Mouse (Mus musculus) brain, embryonic 14.5 days (tissue): ENCODE data around the gene Bclaf1. TPM values are rescaled to one million over a fixed set of nuclear protein-coding genes. Genes with fewer than 3 reads are reported as not detected.

ENCODE experiments used
- DNase-seq: peaks from one replicate; pipeline ENCODE4 v3.0.0-alpha.2; 2011; ENCODE audit warnings: low read depth
- CTCF ChIP-seq: fragments of 200-500 bp; IDR thresholded peaks from 2 replicates; pipeline ENCODE4 v1.5.1; 2012; ENCODE audit warnings: inconsistent platforms, mild to moderate bottlenecking, moderate library complexity, borderline replicate concordance; ENCODE audit not compliant: insufficient read depth, insufficient read length; ENCODE audit errors: extremely low read depth
- POLR2A ChIP-seq: fragments of 200-500 bp; IDR thresholded peaks from 2 replicates; pipeline ENCODE4 v1.6.1; 2012; ENCODE audit warnings: mild to moderate bottlenecking, inconsistent platforms, borderline replicate concordance; ENCODE audit not compliant: poor library complexity, insufficient read depth, insufficient read length, severe bottlenecking; ENCODE audit errors: extremely low read depth
- polyA plus RNA-seq: library from polyadenylated mRNA; depleted of rRNA; stranded (reverse); fragments of >200 nt; gene quantifications from 2 replicates; pipeline ENCODE4 v1.2.3, GENCODE M21; 2012

The Bclaf1 gene
- polyA plus RNA-seq, 1 experiment, result 87.8 TPM

- TF ChIP-seq POLR2A (no peak), CTCF (no peak)
- DNase-seq, result no peak
Measured at GRCm38 (mm10) chr10:20287369-20287768, 24.9 kb upstream of the Bclaf1 start.

GRCm38 (mm10) chr10:20290467-20290883 lies 21.8 kb upstream of the Bclaf1 start:
- peak; percentile 95 for DNase-seq
- TF ChIP-seq CTCF (peak; percentile 89), POLR2A (0 out of 2 replicates have a peak, but pooled peaks have one; percentile 11)

GRCm38 (mm10) chr10:20295961-20296360 lies 16.3 kb upstream of the Bclaf1 start:
- TF ChIP-seq CTCF, result peak; percentile 13; the same call in 1 of the 2 replicates
- no peak for TF ChIP-seq POLR2A
- no peak for DNase-seq

GRCm38 (mm10) chr10:20298152-20298920 lies 13.9 kb upstream of the Bclaf1 start:
- TF ChIP-seq CTCF, result no peak
- TF ChIP-seq POLR2A, result no peak
- no peak for DNase-seq

GRCm38 (mm10) chr10:20299114-20299513 lies 13.2 kb upstream of the Bclaf1 start:
- no peak for TF ChIP-seq CTCF
- TF ChIP-seq POLR2A, result no peak
- DNase-seq, result no peak

GRCm38 (mm10) chr10:20310969-20311769 lies 1.1 kb upstream of the Bclaf1 start:
- peak; percentile 3 for DNase-seq
- TF ChIP-seq POLR2A (no peak), CTCF (no peak)

GRCm38 (mm10) chr10:20312736-20313301 lies 550 bp downstream of the Bclaf1 start:
- TF ChIP-seq POLR2A, result no peak; the same call in 1 of the 2 replicates
- TF ChIP-seq CTCF, result no peak
- peak; percentile 95 for DNase-seq

GRCm38 (mm10) chr10:20313447-20313846 lies 1.2 kb downstream of the Bclaf1 start:
- TF ChIP-seq POLR2A (no peak), CTCF (no peak)
- DNase-seq, result no peak

GRCm38 (mm10) chr10:20313941-20314340 lies 1.7 kb downstream of the Bclaf1 start:
- TF ChIP-seq CTCF (no peak), POLR2A (no peak)

GRCm38 (mm10) chr10:20314797-20315196 lies 2.5 kb downstream of the Bclaf1 start:
- DNase-seq, result peak; percentile 12
- TF ChIP-seq CTCF, result no peak
- no peak for TF ChIP-seq POLR2A

More at GRCm38 (mm10) chr10:20313941-20314340, 1.7 kb downstream of the Bclaf1 start:
- DNase-seq, result no peak

GRCm38 (mm10) chr10:20317466-20317865 lies 5.2 kb downstream of the Bclaf1 start:
- TF ChIP-seq CTCF, result no peak
- no peak for TF ChIP-seq POLR2A
- no peak for DNase-seq
